Mouse (Mus musculus): ENCODE data around the gene Ptprq.
A peak's percentile ranks its signal among the peaks of the same experiment; 100 is the strongest.

Ptprq gene

GRCm38 (mm10) chr10:107628104-107628503, 91.7 kb downstream of the Ptprq start:
- DNase-seq (ENCODE audit: low spot score in 2 of 2): no peak

- DNase-seq (ENCODE audit: low spot score in 2 of 2): no peak
Measured at GRCm38 (mm10) chr10:107626648-107627047, 93.2 kb downstream of the Ptprq start.

- DNase-seq (ENCODE audit: low spot score in 2 of 2): no peak
Measured at GRCm38 (mm10) chr10:107624211-107624610, 95.6 kb downstream of the Ptprq start.

GRCm38 (mm10) chr10:107615460-107615859, 104.4 kb downstream of the Ptprq start:
- DNase-seq (ENCODE audit: low spot score in 2 of 2): no peak

- DNase-seq (ENCODE audit: low spot score in 2 of 2): no peak
Measured at GRCm38 (mm10) chr10:107601371-107601770, 118.5 kb downstream of the Ptprq start.

GRCm38 (mm10) chr10:107583360-107583759, 136.5 kb downstream of the Ptprq start:
- DNase-seq (ENCODE audit: low spot score in 2 of 2): no peak

GRCm38 (mm10) chr10:107569044-107569443, 150.8 kb downstream of the Ptprq start:
- DNase-seq (ENCODE audit: low spot score in 2 of 2): no peak

- no peak for DNase-seq (ENCODE audit: low spot score in 2 of 2)
Measured at GRCm38 (mm10) chr10:107568261-107568660, 151.6 kb downstream of the Ptprq start.

GRCm38 (mm10) chr10:107562875-107563274, 157.0 kb downstream of the Ptprq start:
- DNase-seq (ENCODE audit: low spot score in 2 of 2): no peak

GRCm38 (mm10) chr10:107560881-107561280, 159.0 kb downstream of the Ptprq start:
- DNase-seq (ENCODE audit: low spot score in 2 of 2): no peak

GRCm38 (mm10) chr10:107543026-107543425, 176.8 kb downstream of the Ptprq start:
- DNase-seq (ENCODE audit: low spot score in 2 of 2): no peak

- DNase-seq (ENCODE audit: low spot score in 2 of 2): no peak
Measured at GRCm38 (mm10) chr10:107528758-107529157, 191.1 kb downstream of the Ptprq start.

GRCm38 (mm10) chr10:107519216-107519615, 200.6 kb downstream of the Ptprq start:
- no peak for DNase-seq (ENCODE audit: low spot score in 2 of 2)

- no peak for DNase-seq (ENCODE audit: low spot score in 2 of 2)
Measured at GRCm38 (mm10) chr10:107516641-107517040, 203.2 kb downstream of the Ptprq start.

GRCm38 (mm10) chr10:107514735-107515134, 205.1 kb downstream of the Ptprq start:
- no peak for DNase-seq (ENCODE audit: low spot score in 2 of 2)

GRCm38 (mm10) chr10:107506397-107506796, 213.5 kb downstream of the Ptprq start:
- DNase-seq (ENCODE audit: low spot score in 2 of 2): no peak

GRCm38 (mm10) chr10:107503430-107503829, 216.4 kb downstream of the Ptprq start:
- DNase-seq (ENCODE audit: low spot score in 2 of 2): no peak

- no peak for DNase-seq (ENCODE audit: low spot score in 2 of 2)
Measured at GRCm38 (mm10) chr10:107502193-107502592, 217.7 kb downstream of the Ptprq start.

- DNase-seq (ENCODE audit: low spot score in 2 of 2): peak; percentile 14 to 17
Measured at GRCm38 (mm10) chr10:107499656-107500055, 220.2 kb downstream of the Ptprq start.

- no peak for DNase-seq (ENCODE audit: low spot score in 2 of 2)
Measured at GRCm38 (mm10) chr10:107496402-107496801, 223.4 kb downstream of the Ptprq start.

- no peak for DNase-seq (ENCODE audit: low spot score in 2 of 2)
Measured at GRCm38 (mm10) chr10:107494568-107494967, 225.3 kb downstream of the Ptprq start, which contains the start of gene Myf6. Gene Myf6 (minus strand): TSS chr10:107494737.

GRCm38 (mm10) chr10:107493580-107494474, 226.0 kb downstream of the Ptprq start:
- no peak for DNase-seq (ENCODE audit: low spot score in 2 of 2)

GRCm38 (mm10) chr10:107492867-107493579, 226.8 kb downstream of the Ptprq start:
- no peak for DNase-seq (ENCODE audit: low spot score in 2 of 2)
